Mouse (Mus musculus) heart, postnatal 0 days (tissue): ENCODE measurements at regions not wholly inside any gene's neighbourhood (a gene's known extent, or its start where the extent isn't known, plus 50 kb on each side); places are given as distances from the start of the nearest gene placed in this dataset.
"Not testable (repeated sequence)": the region's sequence is repeated elsewhere in the genome, so short reads cannot be mapped to it uniquely, and the experiment has no call there.

Experiments used
- ATAC-seq: fragments of 200-750 bp; cut with Nextera tagmentation; 2 replicates; pipeline ENCODE4 v1.8.0; 2017; ENCODE audit warnings: low read depth, moderate number of reproducible peaks, moderate library complexity; ENCODE audit not compliant: insufficient read depth
- DNase-seq: peaks from one replicate; pipeline ENCODE4 v3.0.0-alpha.2; 2016; ENCODE audit warnings: low spot score
- H3K27ac ChIP-seq: fragments of 300-500 bp; sonication (generic); 2 replicates; pipeline ENCODE4 v1.5.1; 2014; ENCODE audit warnings: low read depth, mild to moderate bottlenecking
- H3K27me3 ChIP-seq: fragments of 300-500 bp; sonication (generic); 2 replicates; pipeline ENCODE4 v1.6.1; 2014; ENCODE audit warnings: low read length, mixed read lengths; ENCODE audit not compliant: control insufficient read depth, insufficient read depth
- H3K36me3 ChIP-seq: fragments of 300-500 bp; sonication (generic); replicated peaks from 2 replicates; pipeline ENCODE4 v1.6.1; 2014; ENCODE audit warnings: low read length, mixed read lengths; ENCODE audit not compliant: control insufficient read depth, insufficient read depth
- H3K4me1 ChIP-seq: fragments of 300-500 bp; sonication (generic); 2 replicates; pipeline ENCODE4 v1.6.1; 2014; ENCODE audit warnings: antibody characterized with exemption; ENCODE audit not compliant: control insufficient read depth, insufficient read depth
- H3K4me2 ChIP-seq: fragments of 300-500 bp; sonication (generic); 2 replicates; pipeline ENCODE4 v1.6.1; 2014; ENCODE audit warnings: low read depth, mild to moderate bottlenecking, low read length, moderate library complexity
- H3K4me3 ChIP-seq: fragments of 300-500 bp; sonication (generic); 2 replicates; pipeline ENCODE4 v1.5.1; 2014; ENCODE audit warnings: low read depth, low read length
- H3K9ac ChIP-seq: fragments of 300-500 bp; sonication (generic); replicated peaks from 2 replicates; pipeline ENCODE4 v1.6.1; 2014; ENCODE audit warnings: low read depth, low read length, mixed read lengths
- H3K9me3 ChIP-seq: fragments of 300-500 bp; sonication (generic); replicated peaks from 2 replicates; pipeline ENCODE4 v1.6.1; 2016; ENCODE audit warnings: low read length; ENCODE audit not compliant: control insufficient read depth
- CTCF ChIP-seq: IDR thresholded peaks from 2 replicates; pipeline ENCODE4 v1.5.1; 2016; ENCODE audit warnings: antibody characterized with exemption, control low read depth, low read depth
- EP300 ChIP-seq: IDR thresholded peaks from 2 replicates; pipeline ENCODE4 v1.6.1; 2016; ENCODE audit warnings: antibody characterized with exemption, low read depth
- WGBS: fragments of 180-500 bp; shearing (Covaris S2); extraction: QIAGEN DNeasy Blood & Tissue Kit; methylation state at CpG from one replicate; pipeline ENCODE4 v1.1.7; 2014; 5-methylcytosine and 5-hydroxymethylcytosine counted together

DNA sequence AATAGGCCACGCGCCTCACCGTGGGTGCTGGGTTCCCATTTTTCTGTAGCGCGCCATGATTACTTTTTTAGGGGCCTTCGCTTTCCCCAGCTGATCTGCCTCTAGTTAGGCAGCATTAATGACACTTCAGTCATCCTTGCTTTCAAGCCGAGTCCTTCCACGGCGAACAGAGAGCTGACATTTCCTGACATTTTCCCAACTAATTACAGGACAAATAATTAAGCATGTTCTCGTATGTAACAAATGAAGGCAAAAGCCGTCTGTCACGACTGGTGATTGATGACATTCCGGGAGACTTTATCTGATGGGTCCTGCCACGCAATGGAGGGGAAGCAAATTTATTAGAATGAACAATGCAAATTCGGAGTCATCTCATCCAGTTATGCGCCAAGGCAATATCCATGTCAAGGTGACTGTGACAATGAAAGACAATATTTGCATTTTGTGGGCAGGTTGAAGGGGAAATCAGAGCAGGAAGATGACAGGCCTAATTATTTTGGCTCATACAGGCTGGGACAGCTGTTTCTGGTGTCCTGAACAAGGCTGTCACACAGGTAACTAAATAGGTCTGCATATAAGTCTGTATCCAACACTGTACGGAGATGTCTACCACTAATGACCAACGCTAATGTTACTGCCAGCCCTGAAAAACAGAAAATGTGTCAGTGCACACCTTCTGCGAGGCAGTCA lies 326.0 kb upstream of the Irx2 start:
- Histone ChIP-seq H3K4me3 (no peak overlapping the region), H3K4me2 (0 out of 2 replicates have a peak overlapping the region, but pooled peaks have one; percentile 31), H3K9me3 (no peaks in the 10 kb centered on the region)

DNA sequence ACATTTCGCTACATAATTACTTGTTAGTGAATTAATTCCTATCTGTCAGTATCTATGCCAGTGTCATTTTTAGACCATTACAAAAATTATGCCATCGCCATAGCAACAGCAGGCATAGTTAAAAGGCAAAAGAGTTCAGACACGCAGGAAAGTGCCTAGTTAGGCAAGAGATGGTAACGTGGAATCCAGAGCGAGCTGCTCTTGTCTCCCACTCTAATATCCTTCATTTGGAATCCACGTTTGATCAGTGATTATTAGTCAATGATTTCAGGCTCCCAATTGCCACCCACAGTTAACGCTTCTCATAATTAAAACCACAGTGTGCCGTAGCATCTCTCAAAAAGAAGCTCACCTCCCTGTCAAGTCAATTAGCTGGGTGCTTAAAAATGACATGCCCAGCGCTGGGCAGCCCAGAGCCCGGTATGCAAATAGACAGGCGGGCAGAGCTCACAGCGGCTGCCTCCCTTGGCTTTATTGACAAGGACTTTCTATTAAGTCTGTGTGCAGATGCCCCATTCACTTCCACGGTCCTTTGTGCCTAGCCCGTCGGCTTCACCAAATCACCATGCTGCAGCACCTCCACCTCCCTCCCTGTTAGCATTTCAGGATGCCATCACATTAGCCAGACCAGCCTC lies 325.4 kb upstream of the Irx2 start:
- DNase-seq (no peak), ATAC-seq (no peak)
- Histone ChIP-seq H3K27me3 (peaks cover 8% of the 10 kb centered on the region; the same call in 1 of the 2 replicates), H3K36me3 (no peaks in the 10 kb centered on the region), H3K9me3 (no peaks in the 10 kb centered on the region), H3K4me2 (no peak overlapping the region), H3K9ac (no peak overlapping the region), H3K27ac (no peak overlapping the region), H3K4me3 (no peak overlapping the region), H3K4me1 (no peaks in the 10 kb centered on the region)
- 82% methylated on average over 15 of the region's 15 CpGs for WGBS
- no peak for TF ChIP-seq CTCF
- TF ChIP-seq EP300 = no peak

More for the DNA sequence above, 326.0 kb upstream of the Irx2 start:
- H3K4me1 ChIP-seq = no peaks in the 10 kb centered on the region
- H3K27me3 ChIP-seq = peaks cover 10% of the 10 kb centered on the region; the same call in 1 of the 2 replicates
- H3K36me3 ChIP-seq = no peaks in the 10 kb centered on the region
- WGBS = 88% methylated on average over 19 of the region's 19 CpGs
- ATAC-seq (no peak), DNase-seq (no peak)
- no peak overlapping the region for H3K9ac ChIP-seq
- H3K27ac ChIP-seq = no peak overlapping the region
- TF ChIP-seq CTCF = no peak

DNA sequence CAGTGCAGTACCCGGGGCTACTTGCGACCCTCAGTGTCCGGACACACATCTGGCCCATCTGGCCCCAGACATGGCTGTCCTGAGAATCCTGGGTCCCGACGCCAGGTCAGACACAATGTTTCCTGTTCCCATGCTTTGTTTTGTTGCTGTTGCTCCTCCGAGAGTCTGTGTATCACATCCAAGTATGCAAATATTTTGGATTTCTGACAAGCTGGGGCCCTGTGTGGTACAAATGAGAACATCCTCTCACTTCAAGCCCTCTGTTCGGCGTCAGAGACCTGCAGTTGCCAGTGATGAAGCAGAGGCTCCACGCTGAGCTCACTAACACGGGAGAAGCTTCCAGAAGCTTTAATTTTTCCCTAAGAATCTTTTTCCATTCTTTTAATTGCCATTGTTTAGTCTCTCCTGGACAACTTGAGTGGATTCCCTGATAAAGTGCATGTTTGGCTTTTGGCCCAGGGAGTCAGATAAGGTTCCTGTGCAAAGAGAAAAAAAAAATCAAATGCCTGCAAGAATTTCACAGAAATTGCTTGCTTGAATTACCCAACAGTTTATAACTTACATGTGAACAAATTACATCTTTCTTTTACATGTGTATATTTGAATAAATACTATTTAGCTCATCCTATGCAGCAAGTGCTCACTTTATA lies 304.5 kb upstream of the Irx2 start:
- peak; percentile 11 for DNase-seq
- Histone ChIP-seq H3K36me3 (no peaks in the 10 kb centered on the region), H3K9ac (no peak overlapping the region), H3K4me1 (peaks cover 4% of the 10 kb centered on the region; the same call in 1 of the 2 replicates), H3K27ac (no peak overlapping the region), H3K4me3 (no peak overlapping the region), H3K27me3 (0 out of 2 replicates have a peak, but pooled peaks cover 6% of the 10 kb centered on the region), H3K4me2 (peak overlapping the region; percentile 44), H3K9me3 (no peaks in the 10 kb centered on the region)
- TF ChIP-seq EP300 (no peak), CTCF (no peak)
- WGBS = 15% methylated on average over 10 of the region's 10 CpGs
- ATAC-seq = 0 out of 2 replicates have a peak, but pooled peaks have one; percentile 11

DNA sequence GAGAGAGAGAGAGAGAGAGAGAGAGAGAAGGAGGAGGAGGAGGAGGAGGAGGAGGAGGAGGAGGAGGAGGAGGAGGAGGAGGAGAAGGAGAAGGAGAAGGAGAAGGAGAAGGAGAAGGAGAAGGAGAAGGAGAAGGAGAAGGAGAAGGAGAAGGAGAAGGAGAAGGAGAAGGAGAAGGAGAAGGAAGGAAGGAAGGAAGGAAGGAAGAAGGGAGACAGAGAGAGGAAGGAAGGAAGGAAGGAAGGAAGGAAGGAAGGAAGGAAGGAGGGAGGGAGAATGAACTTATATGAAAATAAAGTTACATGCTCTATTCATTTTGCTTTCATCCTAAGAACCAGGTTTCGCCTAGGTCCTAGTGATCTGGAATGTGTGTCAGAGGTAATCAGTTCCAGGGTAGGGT lies 302.4 kb upstream of the Irx2 start:
- not testable (repeated sequence) for H3K4me3 ChIP-seq, H3K4me2 ChIP-seq, H3K36me3 ChIP-seq, DNase-seq, H3K27me3 ChIP-seq, ATAC-seq, H3K9me3 ChIP-seq, H3K27ac ChIP-seq, H3K9ac ChIP-seq, H3K4me1 ChIP-seq
- WGBS = 74% methylated on average over 1 of the region's 1 CpGs

DNA sequence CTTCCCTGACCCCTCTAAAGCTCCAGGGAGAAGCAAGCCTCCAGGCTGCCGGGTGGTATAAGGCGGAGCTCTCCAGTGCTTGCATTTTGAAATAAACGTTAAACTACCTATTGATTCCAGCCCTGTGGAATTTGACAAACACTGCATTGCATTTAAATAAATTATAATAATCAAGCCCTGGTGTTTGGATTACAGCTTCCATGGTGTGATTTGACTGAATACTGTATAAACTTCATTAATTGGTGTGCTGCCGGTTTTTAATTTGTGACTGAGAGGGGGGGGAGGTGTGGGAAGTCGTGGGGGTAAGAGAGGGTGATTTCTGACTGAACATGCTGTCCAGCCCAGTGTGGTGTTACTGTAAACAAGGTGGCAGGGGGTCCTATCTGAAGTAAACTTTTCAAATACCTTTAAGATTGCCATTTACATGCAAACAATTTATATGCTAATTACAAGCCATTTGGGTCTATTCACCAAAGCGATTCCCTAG lies 282.9 kb upstream of the Irx2 start:
- no peaks in the 10 kb centered on the region for H3K36me3 ChIP-seq
- no peaks in the 10 kb centered on the region; the same call in 1 of the 2 replicates for H3K27me3 ChIP-seq
- DNase-seq = no peak
- no peak overlapping the region for H3K9ac ChIP-seq
- no peak overlapping the region for H3K4me2 ChIP-seq
- no peak overlapping the region for H3K27ac ChIP-seq
- TF ChIP-seq CTCF (no peak), EP300 (no peak)
- no peaks in the 10 kb centered on the region for H3K4me1 ChIP-seq
- H3K4me3 ChIP-seq = no peak overlapping the region
- ATAC-seq = no peak
- no peaks in the 10 kb centered on the region for H3K9me3 ChIP-seq
- 25% methylated on average over 6 of the region's 6 CpGs for WGBS
